Mouse (Mus musculus) myocyte (in vitro differentiated cells): ENCODE data around the gene Hs6st3. TPM values are rescaled to one million over a fixed set of nuclear protein-coding genes. Genes with fewer than 3 reads are reported as not detected.

Experiments used
- H3K27me3 ChIP-seq: one replicate; pipeline ENCODE4 v1.6.1; 2011; ENCODE audit not compliant: control insufficient read depth, insufficient read depth, insufficient read length
- H3K36me3 ChIP-seq: one replicate; pipeline ENCODE4 v1.6.1; 2011; ENCODE audit not compliant: control insufficient read depth, insufficient read depth
- H3K4me2 ChIP-seq: one replicate; pipeline ENCODE4 v1.6.1; 2011; ENCODE audit warnings: low read depth, control low read depth
- H3K4me3 ChIP-seq: one replicate; pipeline ENCODE4 v1.5.1; 2011; ENCODE audit warnings: mild to moderate bottlenecking, control low read depth, moderate library complexity
- H3K79me2 ChIP-seq: one replicate; pipeline ENCODE4 v1.6.1; 2011; ENCODE audit not compliant: control insufficient read depth, insufficient read depth
- H3ac ChIP-seq: one replicate; pipeline ENCODE4 v1.6.1; 2011; ENCODE audit not compliant: control insufficient read depth, insufficient read length
- CEBPB ChIP-seq: IDR thresholded peaks from 2 replicates; pipeline ENCODE4 v1.6.1; 2011; ENCODE audit warnings: mild to moderate bottlenecking, moderate library complexity; ENCODE audit not compliant: poor library complexity, insufficient read depth, severe bottlenecking
- E2F4 ChIP-seq: IDR thresholded peaks from one replicate; pipeline ENCODE4 v1.6.1; 2011; ENCODE audit warnings: mild to moderate bottlenecking, control low read depth, moderate library complexity; ENCODE audit not compliant: insufficient read depth
- MAX ChIP-seq: IDR thresholded peaks from one replicate; pipeline ENCODE4 v1.6.1; 2011; ENCODE audit warnings: low read depth, mild to moderate bottlenecking, control low read depth
- MYOD1 ChIP-seq, 3 experiments: IDR thresholded peaks; one replicate each; pipeline ENCODE4 v1.6.1; 2011; ENCODE audit warnings: control low read depth in 2 of 3, low read depth in 2 of 3, mild to moderate bottlenecking in 2 of 3, moderate library complexity in 1 of 3; ENCODE audit not compliant: insufficient read length in 2 of 3, control insufficient read depth in 1 of 3
- MYOG ChIP-seq, 3 experiments: IDR thresholded peaks; one replicate each; pipeline ENCODE4 v1.6.1; 2011; ENCODE audit warnings: control low read depth in 2 of 3, low read depth in 2 of 3, mild to moderate bottlenecking in 2 of 3; ENCODE audit not compliant: insufficient read length in 2 of 3, control insufficient read depth in 1 of 3, insufficient read depth in 1 of 3
- POLR2A ChIP-seq: IDR thresholded peaks from one replicate; pipeline ENCODE4 v1.6.1; 2011; ENCODE audit warnings: low read depth, mild to moderate bottlenecking, control low read depth, moderate library complexity; ENCODE audit not compliant: insufficient read length
- POLR2AphosphoS2 ChIP-seq: IDR thresholded peaks from one replicate; pipeline ENCODE4 v1.6.1; 2011; ENCODE audit warnings: low read depth, control low read depth; ENCODE audit not compliant: insufficient read length
- REST ChIP-seq: IDR thresholded peaks from one replicate; pipeline ENCODE4 v1.6.1; 2011; ENCODE audit warnings: mild to moderate bottlenecking, control low read depth, moderate library complexity; ENCODE audit not compliant: insufficient read depth, insufficient read length
- SRF ChIP-seq: IDR thresholded peaks from one replicate; pipeline ENCODE4 v1.6.1; 2011; ENCODE audit warnings: low read depth; ENCODE audit not compliant: control insufficient read depth, insufficient read length
- TCF12 ChIP-seq: IDR thresholded peaks from one replicate; pipeline ENCODE4 v1.6.1; 2011; ENCODE audit warnings: mild to moderate bottlenecking, control low read depth; ENCODE audit not compliant: poor library complexity, insufficient read depth, severe bottlenecking
- TCF3 ChIP-seq: IDR thresholded peaks from one replicate; pipeline ENCODE4 v1.6.1; 2011; ENCODE audit warnings: low read depth, control low read depth; ENCODE audit not compliant: insufficient read length
- USF1 ChIP-seq: IDR thresholded peaks from one replicate; pipeline ENCODE4 v1.6.1; 2011; ENCODE audit warnings: low read depth, mild to moderate bottlenecking, control low read depth, moderate library complexity
- polyA plus RNA-seq: library from polyadenylated mRNA; unstranded; fragments of >200 nt; fragmentation: generic; extraction: Trizol; gene quantifications from one replicate; pipeline ENCODE4 v1.2.1, GENCODE M21; 2012; ENCODE audit warnings: missing spikeins

Hs6st3 gene
- polyA plus RNA-seq, 1 experiment = not detected

DNA sequence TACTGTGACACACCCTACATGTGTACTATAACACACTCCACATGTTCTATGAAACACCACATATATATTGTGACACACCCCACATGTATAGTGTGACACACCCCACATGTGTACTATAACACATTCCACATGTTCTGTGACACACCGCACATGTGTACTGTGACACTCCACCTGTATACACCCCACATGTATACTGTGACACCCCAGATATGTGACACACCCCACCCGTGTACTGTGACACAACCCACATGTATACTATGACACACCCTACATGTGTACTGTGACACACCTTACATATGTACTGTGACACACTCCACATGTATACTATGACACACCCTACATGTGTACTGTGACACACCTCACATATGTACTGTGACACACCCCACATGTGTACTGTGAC is 10.8 kb upstream of the Hs6st3 start:
- Histone ChIP-seq H3K4me3 (no peak overlapping the region), H3K27me3 (no peaks in the 10 kb centered on the region), H3K79me2 (no peaks in the 10 kb centered on the region), H3ac (no peak overlapping the region), H3K36me3 (no peaks in the 10 kb centered on the region), H3K4me2 (no peak overlapping the region)
- TF ChIP-seq MYOG (IDR thresholded peaks at IDR 0.05; ENCODE audit: control insufficient read depth in 1 of 3, insufficient read depth in 1 of 3, insufficient read length in 2 of 3, low read depth in 2 of 3) (no peak), POLR2AphosphoS2 (no peak), TCF3 (no peak), TCF12 (no peak), USF1 (no peak), MYOD1 (IDR thresholded peaks at IDR 0.05; ENCODE audit: control insufficient read depth in 1 of 3, insufficient read length in 2 of 3, low read depth in 2 of 3) (no peak), POLR2A (no peak), CEBPB (no peak), E2F4 (no peak), REST (no peak), SRF (no peak), MAX (no peak)

DNA sequence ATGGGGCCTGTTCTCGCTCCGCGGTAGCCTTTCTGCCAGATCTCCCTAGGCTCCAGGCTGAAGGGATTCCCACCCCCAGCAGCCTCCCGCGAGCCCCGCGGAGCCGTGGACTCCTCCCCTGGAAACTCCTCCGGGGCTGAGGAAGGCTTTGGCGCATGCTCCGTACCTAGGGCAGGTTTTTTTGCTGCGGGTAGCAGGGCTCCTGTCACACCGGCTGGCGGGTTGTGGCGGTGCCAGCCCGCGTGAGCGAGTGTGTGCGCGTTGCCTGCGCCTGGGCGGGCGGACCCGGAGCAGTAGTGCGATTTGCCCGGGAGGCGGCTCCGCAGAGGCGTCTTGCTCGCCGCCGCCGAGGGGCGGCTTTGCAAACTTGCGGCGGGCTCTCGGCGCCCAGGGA is 632 bp upstream of the Hs6st3 start:
- no peaks in the 10 kb centered on the region for H3K79me2 ChIP-seq
- no peak overlapping the region for H3K4me2 ChIP-seq
- no peaks in the 10 kb centered on the region for H3K36me3 ChIP-seq
- TF ChIP-seq POLR2AphosphoS2 (no peak), TCF12 (no peak), MYOG (IDR thresholded peaks at IDR 0.05; ENCODE audit: control insufficient read depth in 1 of 3, insufficient read depth in 1 of 3, insufficient read length in 2 of 3, low read depth in 2 of 3) (no peak), MAX (no peak), MYOD1 (IDR thresholded peaks at IDR 0.05; ENCODE audit: control insufficient read depth in 1 of 3, insufficient read length in 2 of 3, low read depth in 2 of 3) (no peak), USF1 (no peak), TCF3 (no peak), POLR2A (no peak), REST (no peak), CEBPB (no peak), SRF (no peak), E2F4 (no peak)
- H3K4me3 ChIP-seq = no peak overlapping the region
- H3ac ChIP-seq = no peak overlapping the region
- peaks cover 17% of the 10 kb centered on the region for H3K27me3 ChIP-seq

DNA sequence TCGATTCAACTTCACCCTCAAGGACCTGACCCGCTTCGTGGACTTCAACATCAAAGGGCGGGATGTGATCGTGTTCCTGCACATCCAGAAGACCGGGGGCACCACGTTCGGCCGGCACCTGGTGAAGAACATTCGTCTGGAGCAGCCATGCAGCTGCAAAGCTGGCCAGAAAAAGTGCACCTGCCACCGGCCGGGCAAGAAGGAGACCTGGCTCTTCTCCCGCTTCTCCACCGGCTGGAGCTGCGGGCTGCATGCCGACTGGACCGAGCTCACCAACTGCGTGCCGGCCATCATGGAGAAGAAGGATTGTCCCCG is 602 bp downstream of the Hs6st3 start:
- H3K79me2 ChIP-seq = no peaks in the 10 kb centered on the region
- no peaks in the 10 kb centered on the region for H3K36me3 ChIP-seq
- no peak for TF ChIP-seq POLR2A
- no peak for TF ChIP-seq TCF3
- TF ChIP-seq MYOD1 (IDR thresholded peaks at IDR 0.05; ENCODE audit: control insufficient read depth in 1 of 3, insufficient read length in 2 of 3, low read depth in 2 of 3) = no peak
- no peak for TF ChIP-seq POLR2AphosphoS2
- no peak for TF ChIP-seq REST
- no peak for TF ChIP-seq MAX
- TF ChIP-seq CEBPB = no peak
- no peak for TF ChIP-seq E2F4
- no peak for TF ChIP-seq SRF
- TF ChIP-seq MYOG (IDR thresholded peaks at IDR 0.05; ENCODE audit: control insufficient read depth in 1 of 3, insufficient read depth in 1 of 3, insufficient read length in 2 of 3, low read depth in 2 of 3) = no peak
- TF ChIP-seq USF1 = no peak
- TF ChIP-seq TCF12 = no peak
- H3ac ChIP-seq = no peak overlapping the region
- H3K4me3 ChIP-seq = no peak overlapping the region
- no peak overlapping the region for H3K4me2 ChIP-seq
- H3K27me3 ChIP-seq = peaks cover 17% of the 10 kb centered on the region

DNA sequence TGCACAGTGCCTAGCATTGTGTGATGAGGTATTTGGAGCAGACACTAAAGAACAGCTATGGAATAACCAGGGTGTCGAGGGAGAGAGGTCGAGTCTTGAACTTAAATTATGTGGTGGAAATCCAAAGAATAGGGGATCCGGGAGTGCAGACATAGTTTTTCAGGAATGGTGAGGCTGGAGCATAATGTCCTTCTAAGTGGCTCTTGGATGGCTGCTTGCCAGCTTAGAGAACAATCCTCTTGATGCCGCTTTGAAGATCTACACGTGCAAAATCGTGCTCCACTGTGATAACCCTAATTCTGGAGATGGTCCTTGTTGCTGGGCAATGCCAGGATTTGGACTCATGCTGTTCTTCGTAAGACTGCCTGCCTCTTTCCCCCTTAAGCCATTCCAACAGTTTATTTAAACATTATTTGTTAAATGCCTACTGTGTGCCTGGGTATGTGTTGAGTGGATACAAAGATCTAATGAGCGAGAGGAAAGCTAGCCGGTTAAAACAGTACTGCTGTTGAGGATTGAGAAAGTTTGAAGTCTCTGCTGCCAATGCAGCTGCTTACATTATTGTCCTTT is 1.3 kb downstream of the Hs6st3 start:
- no peak for TF ChIP-seq MYOG (IDR thresholded peaks at IDR 0.05; ENCODE audit: control insufficient read depth in 1 of 3, insufficient read depth in 1 of 3, insufficient read length in 2 of 3, low read depth in 2 of 3)
- TF ChIP-seq E2F4 = no peak
- TF ChIP-seq TCF3 = no peak
- TF ChIP-seq MYOD1 (IDR thresholded peaks at IDR 0.05; ENCODE audit: control insufficient read depth in 1 of 3, insufficient read length in 2 of 3, low read depth in 2 of 3) = no peak
- TF ChIP-seq CEBPB = no peak
- no peak for TF ChIP-seq USF1
- TF ChIP-seq MAX = no peak
- no peak for TF ChIP-seq POLR2AphosphoS2
- no peak for TF ChIP-seq POLR2A
- TF ChIP-seq SRF = no peak
- TF ChIP-seq TCF12 = no peak
- no peak for TF ChIP-seq REST
- Histone ChIP-seq H3K27me3 (peaks cover 17% of the 10 kb centered on the region), H3K4me2 (no peak overlapping the region), H3K79me2 (no peaks in the 10 kb centered on the region), H3K4me3 (no peak overlapping the region), H3K36me3 (no peaks in the 10 kb centered on the region), H3ac (no peak overlapping the region)
